Mouse (Mus musculus) intestine, embryonic 16.5 days (tissue): Measurements from ENCODE around the gene Eml2. TPM values are rescaled to one million over a fixed set of nuclear protein-coding genes. Genes with fewer than 3 reads are reported as not detected.
A peak's percentile ranks its signal among the peaks of the same experiment; 100 is the strongest.

ENCODE experiments used
- ATAC-seq: fragments of 200-750 bp; cut with Nextera tagmentation; 2 replicates; pipeline ENCODE4 v1.8.0; 2017; ENCODE audit warnings: moderate TSS enrichment, moderate library complexity
- H3K27ac ChIP-seq: fragments of 300-500 bp; sonication (generic); 2 replicates; pipeline ENCODE4 v1.5.1; 2014; ENCODE audit warnings: mild to moderate bottlenecking, low read length
- H3K27me3 ChIP-seq: fragments of 300-500 bp; sonication (generic); replicated peaks from 2 replicates; pipeline ENCODE4 v1.6.1; 2014; ENCODE audit warnings: low read length, control low read depth, mixed read lengths; ENCODE audit not compliant: control insufficient read depth, insufficient read depth
- H3K36me3 ChIP-seq: fragments of 300-500 bp; sonication (generic); 2 replicates; pipeline ENCODE4 v1.6.1; 2014; ENCODE audit warnings: low read length, control low read depth; ENCODE audit not compliant: control insufficient read depth, insufficient read depth
- H3K4me1 ChIP-seq: fragments of 300-500 bp; sonication (generic); 2 replicates; pipeline ENCODE4 v1.6.1; 2014; ENCODE audit warnings: low read length, control low read depth, mixed read lengths; ENCODE audit not compliant: control insufficient read depth, insufficient read depth
- H3K4me2 ChIP-seq: fragments of 300-500 bp; sonication (generic); 2 replicates; pipeline ENCODE4 v1.6.1; 2014; ENCODE audit warnings: low read depth, low read length, control low read depth
- H3K4me3 ChIP-seq: fragments of 300-500 bp; sonication (generic); 2 replicates; pipeline ENCODE4 v1.5.1; 2014; ENCODE audit warnings: mild to moderate bottlenecking, low read length
- H3K9ac ChIP-seq: fragments of 300-500 bp; sonication (generic); 2 replicates; pipeline ENCODE4 v1.6.1; 2014; ENCODE audit warnings: low read depth, low read length
- H3K9me3 ChIP-seq: fragments of 300-500 bp; sonication (generic); 2 replicates; pipeline ENCODE4 v1.6.1; 2016; ENCODE audit warnings: low read length, control low read depth; ENCODE audit not compliant: control insufficient read depth
- WGBS: fragments of 180-500 bp; shearing (Covaris S2); extraction: QIAGEN DNeasy Blood & Tissue Kit; methylation state at CpG from one replicate; pipeline ENCODE4 v1.1.7; 2014; 5-methylcytosine and 5-hydroxymethylcytosine counted together
- polyA plus RNA-seq: library from polyadenylated mRNA; unstranded; fragments of >200 nt; fragmentation: Nextera tagmentation; extraction: Ambion mirVana; gene quantifications from 2 replicates; pipeline ENCODE4 v1.2.1, GENCODE M21; 2015

The Eml2 gene
- polyA plus RNA-seq, 1 experiment from 2014 or later = 7.1 TPM

GRCm38 (mm10) chr7:19239986-19240385 is 63.8 kb downstream of the Eml2 start:
- H3K4me3 ChIP-seq = no peak overlapping the region
- no peaks in the 10 kb centered on the region for H3K27me3 ChIP-seq
- ATAC-seq = peak; percentile 53
- H3K36me3 ChIP-seq = peaks cover 5% of the 10 kb centered on the region; the same call in 1 of the 2 replicates
- 48% methylated on average over 4 of the region's 4 CpGs for WGBS
- H3K4me1 ChIP-seq = peaks cover 27% of the 10 kb centered on the region
- no peak overlapping the region for H3K4me2 ChIP-seq
- no peaks in the 10 kb centered on the region for H3K9me3 ChIP-seq
- peak overlapping the region; percentile 62 for H3K27ac ChIP-seq
- H3K9ac ChIP-seq = no peak overlapping the region

GRCm38 (mm10) chr7:19240905-19241463 is 64.8 kb downstream of the Eml2 start:
- Histone ChIP-seq H3K4me1 (peaks cover 20% of the 10 kb centered on the region), H3K9me3 (no peaks in the 10 kb centered on the region), H3K27me3 (no peaks in the 10 kb centered on the region), H3K9ac (0 out of 2 replicates have a peak overlapping the region, but pooled peaks have one; percentile 21), H3K36me3 (peaks cover 6% of the 10 kb centered on the region; the same call in 1 of the 2 replicates), H3K4me3 (no peak overlapping the region), H3K27ac (peak overlapping the region; percentile 22; the same call in 1 of the 2 replicates), H3K4me2 (no peak overlapping the region)
- 0 out of 2 replicates have a peak, but pooled peaks have one; percentile 13 for ATAC-seq
- WGBS = 77% methylated on average over 8 of the region's 8 CpGs

- H3K27me3 ChIP-seq = no peaks in the 10 kb centered on the region
- H3K4me3 ChIP-seq = no peak overlapping the region
- 85% methylated on average over 1 of the region's 1 CpGs for WGBS
- no peak overlapping the region for H3K9ac ChIP-seq
- ATAC-seq = no peak
- no peaks in the 10 kb centered on the region for H3K9me3 ChIP-seq
- peaks cover 13% of the 10 kb centered on the region for H3K4me1 ChIP-seq
- no peak overlapping the region for H3K4me2 ChIP-seq
- H3K36me3 ChIP-seq = peaks cover 6% of the 10 kb centered on the region; the same call in 1 of the 2 replicates
- H3K27ac ChIP-seq = no peak overlapping the region
These were observed 65.8 kb downstream of the Eml2 start for GRCm38 (mm10) chr7:19242005-19242404.

GRCm38 (mm10) chr7:19243858-19244257 is 67.6 kb downstream of the Eml2 start:
- ATAC-seq = no peak
- Histone ChIP-seq H3K4me3 (no peak overlapping the region), H3K9me3 (no peaks in the 10 kb centered on the region), H3K4me1 (peaks cover 11% of the 10 kb centered on the region), H3K9ac (no peak overlapping the region), H3K36me3 (peaks cover 6% of the 10 kb centered on the region; the same call in 1 of the 2 replicates), H3K27ac (no peak overlapping the region), H3K4me2 (no peak overlapping the region), H3K27me3 (no peaks in the 10 kb centered on the region)
- WGBS = 78% methylated on average over 5 of the region's 5 CpGs

GRCm38 (mm10) chr7:19245083-19245482 is 68.9 kb downstream of the Eml2 start:
- Histone ChIP-seq H3K36me3 (peaks cover 6% of the 10 kb centered on the region; the same call in 1 of the 2 replicates), H3K9me3 (no peaks in the 10 kb centered on the region), H3K27ac (no peak overlapping the region), H3K27me3 (no peaks in the 10 kb centered on the region), H3K9ac (no peak overlapping the region), H3K4me2 (no peak overlapping the region), H3K4me3 (no peak overlapping the region), H3K4me1 (peaks cover 6% of the 10 kb centered on the region; the same call in 1 of the 2 replicates)
- no peak for ATAC-seq
- WGBS = 90% methylated on average over 3 of the region's 3 CpGs

- Histone ChIP-seq H3K4me2 (no peak overlapping the region), H3K4me3 (no peak overlapping the region), H3K36me3 (peaks cover 6% of the 10 kb centered on the region; the same call in 1 of the 2 replicates), H3K27ac (no peak overlapping the region), H3K9me3 (no peaks in the 10 kb centered on the region), H3K9ac (no peak overlapping the region), H3K27me3 (no peaks in the 10 kb centered on the region), H3K4me1 (peaks cover 4% of the 10 kb centered on the region; the same call in 1 of the 2 replicates)
- 94% methylated on average over 1 of the region's 1 CpGs for WGBS
- ATAC-seq = no peak
These were observed 70.6 kb downstream of the Eml2 start for GRCm38 (mm10) chr7:19246855-19247254.

GRCm38 (mm10) chr7:19247511-19247910 is 71.3 kb downstream of the Eml2 start:
- Histone ChIP-seq H3K9ac (no peak overlapping the region), H3K27ac (no peak overlapping the region), H3K4me1 (peaks cover 4% of the 10 kb centered on the region; the same call in 1 of the 2 replicates), H3K4me3 (no peak overlapping the region), H3K27me3 (no peaks in the 10 kb centered on the region), H3K4me2 (no peak overlapping the region), H3K9me3 (no peaks in the 10 kb centered on the region), H3K36me3 (peaks cover 6% of the 10 kb centered on the region; the same call in 1 of the 2 replicates)
- ATAC-seq = no peak
- 97% methylated on average over 2 of the region's 2 CpGs for WGBS

- Histone ChIP-seq H3K4me3 (no peak overlapping the region), H3K36me3 (peaks cover 3% of the 10 kb centered on the region; the same call in 1 of the 2 replicates), H3K9ac (no peak overlapping the region), H3K4me1 (peaks cover 4% of the 10 kb centered on the region; the same call in 1 of the 2 replicates), H3K27ac (peak overlapping the region; percentile 33; the same call in 1 of the 2 replicates), H3K4me2 (no peak overlapping the region), H3K27me3 (no peaks in the 10 kb centered on the region), H3K9me3 (0 out of 2 replicates have a peak, but pooled peaks cover 4% of the 10 kb centered on the region)
- 74% methylated on average over 4 of the region's 4 CpGs for WGBS
- ATAC-seq = peak; percentile 70
These were observed 75.9 kb downstream of the Eml2 start for GRCm38 (mm10) chr7:19252078-19252477.

- 61% methylated on average over 5 of the region's 5 CpGs for WGBS
- no peak overlapping the region for H3K4me3 ChIP-seq
- H3K9ac ChIP-seq = no peak overlapping the region
- 0 out of 2 replicates have a peak overlapping the region, but pooled peaks have one; percentile 17 for H3K27ac ChIP-seq
- H3K9me3 ChIP-seq = 0 out of 2 replicates have a peak, but pooled peaks cover 4% of the 10 kb centered on the region
- ATAC-seq = no peak
- H3K4me1 ChIP-seq = peaks cover 4% of the 10 kb centered on the region; the same call in 1 of the 2 replicates
- H3K36me3 ChIP-seq = peaks cover 6% of the 10 kb centered on the region
- H3K4me2 ChIP-seq = no peak overlapping the region
- H3K27me3 ChIP-seq = no peaks in the 10 kb centered on the region
These were observed 77.2 kb downstream of the Eml2 start for GRCm38 (mm10) chr7:19253437-19253836.
